Mouse (Mus musculus): ENCODE measurements around the gene Itga4.

Gene Itga4

DNA sequence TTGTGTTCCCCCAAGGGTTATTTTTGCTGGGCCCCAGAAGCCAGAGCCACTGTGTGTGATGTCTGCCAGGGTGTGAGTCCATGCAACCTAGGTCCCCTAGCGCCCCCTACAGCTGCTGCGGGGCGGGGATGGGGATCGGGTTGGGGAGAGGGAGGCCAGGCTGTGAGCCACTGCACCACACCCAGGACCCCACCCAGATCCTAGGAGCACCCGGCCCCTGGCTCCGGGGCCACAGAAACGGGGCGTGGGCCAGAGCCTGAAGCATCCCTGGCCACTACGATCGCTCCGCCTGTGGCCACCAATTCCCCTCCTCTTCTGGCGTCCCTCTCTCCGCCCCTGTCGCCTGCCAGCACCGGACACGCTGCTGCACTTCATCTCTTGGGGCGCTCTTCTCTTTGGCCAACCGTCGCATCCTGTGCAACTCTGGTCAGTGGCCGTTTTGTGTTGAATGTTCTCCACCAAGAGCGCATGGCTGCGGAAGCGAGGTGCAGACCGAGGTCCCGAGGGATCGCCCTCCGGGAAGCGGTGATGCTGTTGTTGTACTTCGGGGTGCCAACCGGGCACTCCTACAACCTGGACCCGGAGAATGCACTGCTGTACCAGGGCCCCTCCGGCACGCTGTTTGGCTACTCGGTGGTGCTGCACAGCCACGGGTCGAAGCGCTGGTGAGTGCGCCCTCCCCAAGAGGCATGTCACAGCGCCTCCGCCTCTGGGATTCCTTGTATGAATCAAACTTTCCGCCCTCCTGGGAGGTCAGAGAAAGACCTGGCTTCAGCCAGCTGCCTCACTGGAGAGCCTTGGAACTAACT, at the start of gene Itga4:
Gene Itga4, plus strand, starts transcription at position 235 of the 809 bp plus-strand sequence.
- peak; percentile 16 to 54 for DNase-seq

DNA sequence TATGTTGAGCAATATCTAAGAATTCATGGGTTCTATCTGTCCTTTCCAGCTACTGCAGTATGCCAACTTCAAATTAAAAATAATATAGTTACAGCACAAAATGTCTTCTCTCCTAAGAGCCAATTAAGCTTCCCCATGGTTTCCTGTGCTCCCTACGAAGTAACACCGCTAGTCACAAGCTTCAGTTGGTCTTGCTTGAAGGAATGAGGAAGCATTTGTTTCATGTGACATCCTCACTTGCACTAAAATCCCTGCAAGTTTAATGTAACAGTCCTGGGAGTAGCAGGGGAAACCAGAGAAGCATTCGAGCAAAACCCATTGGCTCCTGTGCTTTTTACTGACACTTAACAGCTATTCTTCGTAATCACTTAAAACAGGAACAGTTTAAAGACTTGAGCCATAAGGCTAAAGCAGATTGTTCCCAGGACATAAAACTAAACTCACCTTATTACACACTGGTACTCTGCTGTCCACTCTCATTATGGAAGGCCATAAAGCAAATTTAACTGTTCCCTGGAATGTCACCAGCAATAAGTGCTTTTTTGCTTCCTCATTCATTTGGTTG, 49.0 kb upstream of the Itga4 start:
- no peak for DNase-seq

DNA sequence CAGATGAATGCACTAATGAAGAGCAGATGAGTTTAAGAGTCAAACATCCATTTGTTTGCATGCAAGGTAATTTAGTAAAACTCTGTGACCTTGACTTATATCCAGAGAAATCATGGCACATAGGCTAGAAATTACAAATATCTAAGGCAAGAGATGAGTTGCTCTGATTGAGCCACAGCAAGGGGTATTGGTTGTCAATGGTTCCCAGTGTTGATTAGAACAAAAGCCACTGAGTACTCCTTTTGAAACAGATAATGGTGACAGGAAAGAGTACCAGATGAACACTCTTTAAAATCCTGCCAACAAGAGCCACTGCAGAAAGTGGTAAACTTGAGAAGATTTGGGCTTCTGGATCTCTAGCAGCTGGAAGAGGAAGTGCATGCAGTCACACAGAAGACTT, 40.2 kb upstream of the Itga4 start:
- DNase-seq, result no peak

DNA sequence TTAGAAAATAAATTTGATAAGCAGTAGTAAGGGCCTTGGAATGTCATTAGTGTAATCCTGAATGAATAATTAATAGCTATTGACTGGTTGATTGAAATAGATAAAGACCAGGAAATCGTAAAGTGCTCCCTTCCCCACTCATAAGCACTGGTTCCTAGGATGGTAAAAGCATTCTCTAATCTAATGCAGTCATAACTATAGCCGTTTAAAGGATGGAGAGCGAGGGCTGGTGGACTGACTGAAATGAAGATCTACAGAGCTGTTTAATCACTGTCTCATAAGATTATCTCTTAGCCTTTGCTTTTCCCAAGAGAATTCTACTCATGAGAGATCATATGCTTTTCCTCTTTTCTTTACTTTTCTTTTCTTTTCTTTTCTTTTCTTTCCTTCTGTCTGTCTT, 39.7 kb upstream of the Itga4 start:
- DNase-seq, result no peak

DNA sequence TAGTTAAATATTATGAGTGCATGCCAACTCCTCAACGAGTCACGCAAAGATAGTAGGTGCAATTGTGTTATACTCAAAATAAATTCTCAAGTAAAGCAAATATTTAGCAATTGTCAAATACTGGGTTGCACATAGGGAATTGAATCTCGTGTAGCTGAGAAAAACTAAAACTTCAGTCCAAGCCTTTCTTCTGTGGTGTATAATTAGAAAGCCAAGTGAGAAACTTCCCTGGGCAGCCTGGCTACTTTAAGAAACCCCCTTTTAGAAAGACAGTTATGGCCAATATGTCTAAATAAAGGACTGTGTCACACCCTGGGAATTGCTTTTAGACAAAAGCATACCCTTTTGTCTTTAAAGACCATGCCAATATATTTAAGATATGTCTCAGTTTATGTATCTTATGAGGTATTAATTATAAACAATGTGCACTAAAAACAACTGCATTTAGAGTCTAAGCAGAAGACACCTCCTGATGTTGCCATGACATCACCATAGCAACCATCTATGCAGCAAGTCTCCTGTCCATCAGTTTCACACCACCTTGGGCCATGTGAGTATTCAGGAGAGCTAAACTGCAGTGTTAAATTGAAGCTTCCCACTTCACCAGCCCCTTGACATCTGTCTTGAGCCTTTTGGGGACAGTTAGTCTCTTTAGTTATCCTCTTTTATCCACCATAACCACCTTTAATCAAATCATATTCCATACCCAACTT, 30.4 kb upstream of the Itga4 start:
- no peak for DNase-seq

DNA sequence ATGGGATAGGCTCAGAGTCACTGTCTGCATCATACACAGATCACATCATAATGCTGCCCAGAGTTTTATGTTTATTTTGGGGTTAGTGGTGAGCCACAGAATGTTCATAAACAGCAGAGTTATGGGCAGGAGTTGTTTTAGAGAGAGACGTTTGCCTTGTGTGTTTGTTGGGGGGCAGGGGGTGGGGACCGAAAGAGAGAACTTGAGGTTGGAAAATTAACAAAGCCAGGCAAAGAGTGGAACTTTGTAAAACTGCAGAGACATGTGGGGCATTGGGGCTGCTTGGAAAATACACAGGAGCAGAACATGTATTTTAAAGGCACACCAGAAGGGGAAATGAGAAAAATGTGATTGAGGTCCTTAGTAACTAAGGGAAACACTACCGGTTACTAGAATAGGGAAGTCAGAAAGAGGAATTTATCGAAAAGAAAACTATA, 27.4 kb upstream of the Itga4 start:
- no peak for DNase-seq

DNA sequence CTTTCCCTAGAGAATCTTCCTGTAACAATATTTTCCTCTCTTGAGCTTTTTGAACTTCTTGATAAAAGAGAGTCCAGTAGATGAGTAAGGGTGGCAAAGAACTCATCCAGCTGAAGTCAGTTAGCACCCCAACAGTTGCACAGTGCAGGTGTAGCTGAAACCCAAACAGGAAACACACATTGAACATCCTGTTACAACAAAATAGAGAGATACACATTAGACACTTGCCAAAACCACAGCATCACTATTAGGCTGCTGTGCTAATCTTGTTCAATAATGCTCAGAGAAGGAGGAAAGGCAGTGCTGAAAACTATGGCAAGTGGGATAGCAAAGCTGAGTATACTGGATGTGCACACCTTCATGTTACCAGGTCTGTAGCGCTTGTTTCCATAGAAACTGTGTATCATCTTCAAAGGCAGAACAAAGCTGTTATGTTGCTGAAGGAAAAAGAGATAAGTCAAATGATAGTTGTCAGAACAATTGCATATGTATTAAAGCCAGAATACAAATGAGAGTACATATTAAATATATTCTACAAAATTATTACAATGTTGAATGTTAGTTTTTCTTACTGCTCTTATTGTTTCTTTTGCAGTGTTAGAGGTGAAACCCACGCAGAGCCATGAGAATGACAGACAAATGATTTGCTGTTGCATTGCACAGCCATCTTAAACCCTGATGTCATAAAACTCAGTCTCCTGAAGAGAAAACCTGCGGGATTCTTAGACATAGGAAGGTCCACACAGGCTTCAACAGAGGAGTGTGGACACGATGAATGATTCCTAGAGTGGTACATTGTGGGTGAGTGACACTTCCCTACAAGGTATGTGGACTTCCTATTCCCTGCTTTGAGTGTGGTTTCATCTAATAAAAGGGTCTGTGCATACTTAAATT, 23.9 kb upstream of the Itga4 start:
- DNase-seq, result no peak

DNA sequence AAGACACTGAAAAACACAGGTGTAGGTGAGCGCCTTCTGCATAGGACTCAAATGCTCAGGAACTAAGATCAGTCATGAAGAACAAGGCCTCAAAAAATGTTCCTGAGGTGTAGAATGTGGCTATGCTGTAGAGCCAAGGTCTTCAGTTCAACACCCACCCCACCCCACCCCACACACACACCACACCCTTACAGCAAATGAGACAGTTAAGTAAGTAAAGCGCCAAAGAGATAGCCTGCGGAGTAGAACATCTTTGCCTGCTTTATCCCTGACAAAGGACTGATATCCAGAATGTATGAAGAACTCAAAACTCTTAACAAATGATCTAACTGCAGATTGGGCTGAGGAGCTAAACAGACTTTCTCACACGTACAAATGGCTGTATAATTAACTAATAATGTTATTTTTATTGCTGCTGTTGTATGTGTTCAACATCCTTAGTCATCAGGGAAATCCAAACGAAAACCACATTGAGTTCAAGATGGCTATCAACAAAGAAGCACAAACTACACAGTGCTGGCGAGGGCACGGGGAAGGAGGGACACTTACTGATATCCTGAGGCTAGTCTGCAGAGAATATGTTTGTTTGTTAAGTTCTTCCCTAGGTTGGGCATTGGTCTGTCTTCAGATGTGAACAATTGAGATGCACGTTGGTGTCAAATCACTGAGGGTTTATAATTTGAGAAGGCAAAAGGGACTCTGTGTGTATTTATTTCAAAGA, 19.3 kb upstream of the Itga4 start:
- DNase-seq, result no peak

DNA sequence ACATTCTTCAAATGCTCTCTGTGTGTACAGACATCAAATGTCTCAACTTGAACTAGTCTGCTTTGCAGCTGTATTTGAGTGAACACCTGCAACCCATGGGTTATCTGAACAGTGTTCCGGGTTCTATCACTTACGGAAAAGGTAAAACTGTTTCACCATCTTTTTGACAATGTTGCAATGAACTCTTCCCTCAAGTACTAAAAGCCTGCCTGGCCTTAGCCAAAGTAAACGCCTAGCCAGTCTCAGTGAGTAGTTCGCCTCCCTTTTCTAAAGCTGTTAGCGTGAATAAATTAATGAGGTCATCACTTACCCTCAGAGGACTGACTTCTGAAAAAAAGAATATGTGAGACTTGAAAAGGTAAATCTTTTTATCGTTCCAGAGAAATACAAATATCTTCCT, 18.0 kb upstream of the Itga4 start:
- no peak for DNase-seq

DNA sequence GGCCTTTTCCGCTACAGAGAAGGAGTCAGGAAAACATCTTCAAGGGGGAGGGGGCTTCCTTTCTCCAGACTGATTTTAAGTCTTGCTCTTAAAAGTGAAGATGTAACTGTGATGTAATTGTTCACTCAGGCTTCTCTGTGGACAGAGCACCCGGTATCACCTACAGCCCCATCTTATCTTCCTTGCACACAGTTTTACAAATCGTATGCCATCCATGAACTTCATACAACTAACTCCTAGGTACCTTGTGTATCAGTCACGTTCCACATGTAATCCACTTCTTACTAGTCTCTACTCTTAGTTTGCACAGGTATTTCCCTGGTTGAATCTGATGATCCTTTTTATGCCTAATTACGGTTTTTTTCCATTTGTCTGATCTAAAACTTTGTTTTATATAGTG, 10.9 kb upstream of the Itga4 start:
- no peak for DNase-seq

DNA sequence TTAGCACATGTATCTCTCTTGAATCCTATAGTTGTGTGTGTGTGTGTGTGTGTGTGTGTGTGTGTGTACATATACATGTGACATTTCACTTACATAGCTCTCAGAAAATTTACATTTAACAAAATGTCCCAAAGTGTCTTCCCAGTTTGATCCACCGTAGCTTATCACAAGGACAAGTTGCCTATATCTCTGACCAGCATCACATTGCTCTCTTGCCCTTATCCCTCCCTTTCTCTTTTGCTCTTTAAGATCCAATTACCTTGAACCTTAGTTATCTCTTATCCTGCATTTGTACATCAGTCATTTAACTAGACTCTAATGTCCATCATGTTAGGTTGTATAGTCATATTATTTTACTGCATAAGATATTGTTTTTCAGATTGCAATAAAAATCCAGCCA, 10.5 kb upstream of the Itga4 start:
- DNase-seq, result no peak

DNA sequence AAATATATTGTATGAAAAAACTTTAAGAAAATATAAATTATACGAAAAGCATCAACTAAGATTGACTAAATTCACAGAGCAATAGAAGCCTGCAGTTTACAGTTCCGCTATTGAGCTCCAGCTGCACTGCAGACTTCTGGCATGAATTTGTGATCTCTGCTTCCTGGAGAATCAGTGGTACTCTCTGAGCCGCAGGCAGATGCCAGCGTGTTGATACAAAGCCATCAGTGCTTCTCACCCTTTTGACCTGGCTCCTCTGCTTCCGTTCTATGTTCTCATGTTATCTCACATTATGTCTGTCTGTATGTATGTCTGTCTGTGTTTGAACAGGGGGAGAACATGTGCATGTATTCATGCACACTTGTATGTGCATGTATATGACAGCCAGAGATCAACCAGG, 6.9 kb upstream of the Itga4 start:
- no peak for DNase-seq

DNA sequence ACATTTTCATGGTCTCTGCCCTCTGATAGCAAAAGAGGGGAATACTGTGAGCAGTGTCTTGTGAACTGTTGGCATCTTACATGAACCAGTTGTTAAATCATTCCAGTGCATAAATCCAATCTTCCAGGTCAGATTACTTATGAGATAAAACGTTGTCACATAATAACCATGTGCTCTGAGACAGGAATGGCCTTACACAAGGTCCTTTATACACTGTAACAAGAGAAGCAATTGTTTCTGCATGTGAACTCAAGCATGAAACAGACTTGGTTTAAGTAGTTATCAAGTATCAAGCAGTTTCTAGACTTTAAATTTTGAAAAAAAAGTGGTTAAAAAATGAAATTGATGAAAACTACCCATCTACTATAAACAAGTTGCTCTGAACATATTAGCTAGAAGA, 4.7 kb upstream of the Itga4 start:
- no peak for DNase-seq

DNA sequence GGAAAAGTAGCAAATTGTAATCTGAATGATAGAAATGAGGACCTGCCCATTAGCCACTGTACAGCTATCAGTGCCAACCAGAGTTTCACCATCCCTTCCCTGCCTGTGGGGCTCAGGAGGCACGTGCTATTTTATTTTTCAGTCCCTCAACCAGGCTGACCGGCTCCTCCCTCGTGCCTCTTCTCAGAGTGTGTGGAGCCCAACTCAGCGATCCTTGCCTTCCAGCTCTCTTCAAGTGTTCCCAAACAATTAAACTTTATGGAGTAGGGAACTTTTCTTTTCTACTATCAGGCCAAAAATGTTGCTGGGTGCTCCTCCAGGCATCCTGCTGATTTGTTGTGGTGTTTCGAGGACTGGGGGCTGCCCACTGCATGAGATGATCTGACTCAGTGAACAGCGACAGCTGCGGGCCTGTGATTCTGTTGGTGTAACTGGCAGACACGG, 1.4 kb upstream of the Itga4 start:
- no peak for DNase-seq

DNA sequence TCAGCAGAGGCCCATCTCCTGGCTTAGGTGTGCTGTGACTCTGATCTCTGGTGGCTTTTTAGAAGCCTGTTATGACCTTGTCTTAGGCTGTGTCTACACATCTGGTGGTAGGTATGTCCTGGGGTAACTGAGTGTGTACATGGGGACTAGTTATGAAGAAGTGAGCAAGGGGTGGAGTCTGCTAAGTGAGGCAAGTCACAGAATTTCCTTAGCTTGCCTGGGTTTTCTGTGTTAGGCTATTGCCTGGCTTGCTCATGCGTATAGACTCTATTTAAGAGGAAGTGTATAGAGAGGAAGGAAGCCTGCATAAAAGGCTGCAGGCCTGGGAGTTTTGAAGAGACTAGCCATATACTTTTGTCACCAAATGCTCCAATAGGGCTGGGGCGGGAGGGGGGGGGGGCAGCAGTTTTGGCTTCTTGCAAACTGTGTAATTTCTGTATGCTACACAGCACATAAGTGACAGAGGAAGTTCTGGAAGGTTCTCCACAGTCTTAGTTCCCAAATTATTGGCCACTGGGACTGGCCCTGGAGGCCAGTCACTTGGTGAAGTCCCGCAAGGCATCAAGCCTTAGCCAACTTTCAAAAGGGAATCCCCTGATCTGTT, 536 bp upstream of the Itga4 start:
- DNase-seq, result no peak

DNA sequence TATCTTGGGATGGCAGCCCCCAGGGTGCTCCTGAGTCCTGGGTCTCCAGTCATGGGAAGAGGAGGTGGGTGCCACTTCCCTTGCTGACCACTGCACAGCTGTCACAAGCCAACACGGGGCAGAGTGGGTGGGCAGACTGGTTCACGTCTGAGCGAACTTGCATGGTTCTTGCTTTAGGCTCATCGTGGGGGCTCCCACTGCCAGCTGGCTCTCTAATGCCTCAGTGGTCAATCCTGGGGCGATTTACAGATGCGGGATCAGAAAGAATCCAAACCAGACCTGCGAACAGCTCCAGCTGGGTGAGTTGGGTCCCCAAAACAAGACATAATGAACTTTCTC, 744 bp downstream of the Itga4 start:
- peak in 1 of 2 experiments; percentile 28 for DNase-seq

DNA sequence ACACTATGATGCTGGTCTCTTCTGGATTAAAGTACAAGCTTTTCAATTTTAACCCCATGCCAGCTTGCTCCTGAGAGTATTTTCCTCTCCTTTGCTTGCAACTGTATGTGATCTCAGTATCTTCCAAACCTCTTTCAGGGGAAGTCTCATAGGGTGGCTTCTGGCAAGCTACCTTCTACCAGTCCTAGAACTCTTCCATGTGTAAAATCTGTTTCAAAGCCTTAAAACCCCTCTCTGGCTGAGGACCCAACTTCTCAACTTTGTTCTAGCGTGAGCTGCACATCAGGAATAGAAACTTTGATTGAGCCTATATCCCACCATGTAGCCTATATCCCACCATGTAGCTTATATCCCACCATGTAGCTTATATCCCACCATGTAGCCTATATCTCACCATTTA, 1.1 kb downstream of the Itga4 start:
- no peak for DNase-seq

DNA sequence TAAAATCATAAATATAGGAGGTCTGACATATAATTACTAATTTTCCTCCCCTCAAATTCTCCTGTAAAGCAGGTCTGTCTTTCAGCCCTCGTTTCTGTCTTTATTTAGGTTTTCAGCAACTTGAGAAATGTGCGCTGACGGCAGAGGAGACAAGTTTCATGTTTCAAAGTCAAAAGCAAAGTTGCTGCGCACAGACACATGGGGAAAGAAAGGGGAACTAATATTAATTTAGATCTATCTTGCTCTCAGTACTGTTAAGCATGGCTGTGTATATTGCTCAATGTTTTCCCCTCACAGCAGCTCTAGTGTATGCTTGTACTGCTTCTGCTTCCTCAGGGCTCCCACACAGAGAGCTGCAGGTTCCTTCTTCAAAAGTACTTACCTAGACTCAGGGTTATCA, 1.7 kb downstream of the Itga4 start:
- no peak for DNase-seq

DNA sequence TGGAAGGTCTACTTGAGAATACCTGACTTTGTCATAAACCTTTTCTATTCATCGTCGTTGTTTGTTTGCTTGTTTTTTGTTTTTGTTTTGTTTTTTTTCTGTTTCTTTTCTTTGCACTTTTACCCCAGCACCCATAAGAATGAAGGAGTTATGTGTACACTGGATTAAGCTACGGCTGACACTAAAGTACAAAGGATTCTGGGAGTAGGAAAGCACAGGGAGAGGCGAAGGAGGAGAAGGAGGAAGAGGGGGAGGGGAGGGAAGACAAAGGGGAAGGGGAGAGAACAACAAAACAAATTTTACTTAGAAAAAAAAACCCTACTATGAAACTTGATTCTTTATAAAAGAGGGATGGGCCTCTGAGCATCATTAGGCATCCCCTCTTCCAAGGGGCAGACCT, 2.2 kb downstream of the Itga4 start:
- DNase-seq, result no peak

DNA sequence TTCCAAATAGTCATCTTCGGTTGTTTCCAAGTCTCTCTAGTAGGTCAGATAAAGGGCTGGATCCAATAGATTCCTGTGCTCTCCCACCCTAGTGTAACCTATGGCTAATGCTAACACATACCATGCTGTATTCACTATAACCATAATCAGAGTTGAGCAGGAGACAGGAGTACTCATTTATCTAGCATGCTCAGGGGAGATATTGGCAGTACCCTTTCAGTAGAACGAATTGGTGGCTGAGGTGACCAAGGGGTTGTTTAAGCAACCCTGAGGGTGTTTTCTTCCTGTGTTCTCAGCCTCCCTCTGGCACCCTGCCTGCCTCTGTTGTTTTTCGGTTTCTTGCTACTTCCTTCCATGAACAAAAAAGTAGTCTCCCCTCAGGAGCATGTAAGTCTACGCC, 4.1 kb downstream of the Itga4 start:
- no peak for DNase-seq

DNA sequence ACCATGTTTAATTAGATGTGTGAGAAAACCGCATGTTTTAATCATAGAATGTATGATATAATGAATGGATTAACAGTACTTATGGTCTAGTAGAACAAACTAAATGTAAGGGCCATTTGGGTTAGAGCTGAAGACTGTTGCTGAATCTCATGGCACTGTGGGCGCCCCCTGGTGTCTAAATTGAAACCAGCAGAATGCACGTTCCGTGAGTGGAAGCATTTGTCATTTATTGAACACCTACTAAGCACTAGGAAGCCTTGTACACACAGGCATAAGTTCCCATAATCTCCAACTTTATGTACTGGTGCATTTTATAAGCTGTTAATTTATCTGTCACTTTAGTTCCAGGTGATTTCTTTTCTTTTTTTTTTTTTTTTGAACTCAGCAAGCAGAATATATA, 10.4 kb downstream of the Itga4 start:
- DNase-seq, result peak; percentile 57 to 78

DNA sequence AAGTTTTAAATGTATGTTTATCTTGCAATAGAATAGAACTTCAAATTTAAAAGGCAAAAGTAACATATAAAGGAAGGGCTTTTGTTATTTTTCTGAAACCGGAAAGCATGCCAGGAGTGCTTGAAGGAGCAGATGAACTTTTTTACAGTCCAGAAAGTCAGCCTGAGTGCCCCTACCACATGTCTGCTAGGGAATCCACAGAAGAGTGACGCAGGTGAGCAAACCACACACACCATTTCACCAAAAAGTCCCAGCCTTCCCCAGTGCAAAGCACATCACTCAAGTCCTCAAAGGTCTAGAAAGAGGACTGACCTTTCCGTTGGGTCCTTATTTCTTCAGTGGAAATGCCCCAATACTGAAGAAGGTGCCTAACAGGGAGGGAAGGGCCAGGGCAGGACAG, 11.3 kb downstream of the Itga4 start:
- no peak for DNase-seq

Data from kidney, postnatal 25 days (tissue).